Mouse (Mus musculus) frontal cortex, postnatal 14 days (tissue): Measurements from ENCODE around the gene Ren1.

Source experiments
- DNase-seq, 2 experiments: peaks; one replicate each; pipeline ENCODE4 v3.0.0; 2022; ENCODE audit warnings: low spot score in 2 of 2

Gene Ren1

GRCm38 (mm10) chr1:133344357-133344756, 6.0 kb upstream of the Ren1 start:
- DNase-seq: no peak

DNA sequence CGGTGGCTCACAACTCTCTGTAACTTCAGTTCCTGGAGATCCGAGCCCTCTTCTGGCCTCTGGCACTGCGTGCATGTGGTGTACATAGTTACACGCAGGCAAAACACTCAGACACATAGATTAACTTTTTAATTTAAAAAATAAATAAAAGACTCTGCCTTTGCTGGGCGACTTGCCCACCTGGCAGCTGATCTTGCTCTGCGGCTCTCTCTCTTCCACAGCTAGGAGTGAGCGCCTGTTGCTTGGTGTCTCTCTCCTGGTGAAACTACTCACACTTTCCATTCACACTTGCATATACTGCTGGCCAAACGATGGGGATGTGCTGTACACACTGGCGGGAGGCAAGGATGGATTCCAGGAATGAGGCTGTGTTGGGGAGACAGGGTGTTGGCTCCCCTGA, 3.8 kb upstream of the Ren1 start:
- DNase-seq: no peak

- no peak for DNase-seq
Measured at GRCm38 (mm10) chr1:133347226-133347625, 3.1 kb upstream of the Ren1 start.

- DNase-seq: no peak
Measured at GRCm38 (mm10) chr1:133347693-133348520, 2.4 kb upstream of the Ren1 start.

DNA sequence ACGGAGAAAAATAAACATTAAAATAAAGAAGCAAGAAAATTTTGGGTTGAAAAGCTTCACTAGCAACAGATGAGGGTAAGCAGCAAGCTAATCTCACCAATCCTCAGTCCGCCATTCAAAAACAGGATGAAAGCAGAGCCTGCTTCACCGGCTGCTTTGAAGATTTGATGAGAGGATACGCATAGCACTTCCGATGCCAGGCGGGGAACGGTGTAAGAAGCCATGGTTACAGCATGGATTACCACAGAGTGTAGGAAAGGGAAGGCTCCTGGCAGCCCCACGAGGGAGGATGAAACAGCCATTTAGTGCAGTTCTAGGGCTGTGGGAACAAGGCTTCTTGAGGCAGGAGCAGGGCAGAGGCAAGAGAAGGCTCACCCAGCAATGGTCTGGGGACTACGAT, 1.5 kb downstream of the Ren1 start:
- no peak for DNase-seq

DNA sequence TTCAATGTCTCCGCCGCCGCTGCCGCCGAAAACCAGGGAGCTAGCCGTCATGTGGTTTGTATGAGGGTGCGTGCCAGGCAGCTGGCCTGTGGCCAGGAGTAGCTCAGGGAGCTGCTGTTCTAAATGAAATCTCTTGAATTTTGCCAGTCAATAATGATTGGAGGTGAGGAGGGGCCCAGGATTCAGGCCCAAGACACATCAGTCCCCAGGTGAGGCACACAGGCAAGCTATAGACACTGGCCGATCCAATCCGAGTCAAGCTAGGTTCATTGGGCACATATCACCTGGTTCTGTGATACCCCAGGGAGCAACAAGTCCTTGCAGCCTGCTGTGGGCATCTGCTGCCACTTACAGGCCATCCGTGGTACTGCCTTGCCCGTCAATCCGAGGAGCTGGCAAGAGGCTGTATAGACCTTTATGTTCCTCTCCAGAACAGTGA, 3.1 kb downstream of the Ren1 start:
- peak; percentile 68 to 81 for DNase-seq

DNA sequence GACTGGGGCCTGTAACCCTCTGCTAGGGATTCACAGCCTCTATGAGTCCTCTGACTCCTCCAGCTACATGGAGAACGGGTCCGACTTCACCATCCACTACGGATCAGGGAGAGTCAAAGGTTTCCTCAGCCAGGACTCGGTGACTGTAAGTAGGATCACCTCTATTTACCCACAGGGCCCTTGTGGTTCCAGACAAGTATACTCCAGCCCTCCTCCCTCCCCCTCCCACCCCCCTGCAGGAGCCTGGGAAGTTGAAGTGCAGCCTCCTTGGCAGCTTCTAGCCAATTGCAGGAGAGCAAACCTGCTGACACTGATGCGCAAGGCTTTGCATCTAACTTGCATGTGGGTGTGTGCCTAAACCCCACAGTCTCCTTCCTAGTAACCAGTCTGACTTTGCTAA, 5.2 kb downstream of the Ren1 start:
- DNase-seq: no peak

- DNase-seq: no peak
Measured at GRCm38 (mm10) chr1:133355912-133356311, 5.6 kb downstream of the Ren1 start.

DNA sequence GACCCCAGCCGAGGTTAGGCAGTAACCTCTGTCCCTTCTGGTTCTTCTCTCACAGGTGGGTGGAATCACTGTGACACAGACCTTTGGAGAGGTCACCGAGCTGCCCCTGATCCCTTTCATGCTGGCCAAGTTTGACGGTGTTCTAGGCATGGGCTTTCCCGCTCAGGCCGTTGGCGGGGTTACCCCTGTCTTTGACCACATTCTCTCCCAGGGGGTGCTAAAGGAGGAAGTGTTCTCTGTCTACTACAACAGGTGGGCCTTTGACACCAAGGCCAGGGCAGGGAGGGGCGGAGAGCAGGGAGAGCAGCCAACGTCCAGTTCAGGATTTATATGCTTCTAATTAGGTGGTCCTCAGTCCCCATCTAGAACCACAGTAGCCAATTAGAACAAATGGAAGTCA, 6.0 kb downstream of the Ren1 start:
- DNase-seq: no peak

- DNase-seq: no peak
Measured at GRCm38 (mm10) chr1:133361006-133361405, 10.7 kb downstream of the Ren1 start.

DNA sequence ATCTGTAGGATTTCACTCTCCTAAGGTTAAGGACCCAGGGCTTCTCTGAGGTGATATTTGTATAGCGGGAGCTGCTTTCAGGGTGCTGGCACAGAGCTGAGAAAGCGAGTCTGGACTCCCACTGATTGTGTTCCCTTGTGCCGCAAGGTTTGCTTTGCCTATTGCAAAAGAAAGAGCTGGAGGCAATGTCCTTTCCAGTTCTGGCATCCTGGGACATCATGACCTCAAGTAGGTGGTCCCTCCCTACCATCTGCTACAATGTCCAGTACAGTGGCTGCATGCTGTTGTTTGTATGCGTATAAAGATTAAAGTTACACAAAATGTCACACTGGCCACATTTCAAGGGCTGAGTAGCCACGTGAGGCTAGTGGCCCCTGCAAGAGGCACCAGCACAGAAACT, 11.8 kb downstream of the Ren1 start:
- no peak for DNase-seq

- peak; percentile 56 to 58 for DNase-seq
Measured at GRCm38 (mm10) chr1:133363276-133364021, 13.1 kb downstream of the Ren1 start, which contains the start of gene Etnk2. Etnk2 (plus strand) TSS chr1:133363572.

GRCm38 (mm10) chr1:133364022-133364630, 13.8 kb downstream of the Ren1 start:
- no peak for DNase-seq

DNA sequence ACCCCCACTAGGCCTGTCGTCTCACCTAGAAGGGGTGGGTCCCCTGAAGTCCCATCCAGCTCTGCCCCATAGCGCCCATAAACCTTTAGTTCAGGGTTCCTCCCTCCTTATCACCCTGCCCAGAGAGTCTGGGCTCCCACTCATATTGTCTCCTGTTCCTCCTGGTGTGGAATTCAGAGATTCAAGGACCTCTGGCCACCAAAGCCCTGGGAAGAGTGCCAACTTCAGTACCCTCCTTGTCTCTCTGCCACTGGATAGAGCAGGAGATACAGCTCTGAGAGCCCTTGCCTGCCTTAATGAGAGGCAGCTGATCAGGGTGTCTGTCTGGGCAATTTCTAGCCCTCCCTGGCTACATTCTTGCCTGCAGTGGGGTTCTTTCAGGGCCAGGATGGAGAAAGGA, 14.6 kb downstream of the Ren1 start:
- DNase-seq: no peak

GRCm38 (mm10) chr1:133366951-133367605, 16.8 kb downstream of the Ren1 start:
- DNase-seq: no peak

DNA sequence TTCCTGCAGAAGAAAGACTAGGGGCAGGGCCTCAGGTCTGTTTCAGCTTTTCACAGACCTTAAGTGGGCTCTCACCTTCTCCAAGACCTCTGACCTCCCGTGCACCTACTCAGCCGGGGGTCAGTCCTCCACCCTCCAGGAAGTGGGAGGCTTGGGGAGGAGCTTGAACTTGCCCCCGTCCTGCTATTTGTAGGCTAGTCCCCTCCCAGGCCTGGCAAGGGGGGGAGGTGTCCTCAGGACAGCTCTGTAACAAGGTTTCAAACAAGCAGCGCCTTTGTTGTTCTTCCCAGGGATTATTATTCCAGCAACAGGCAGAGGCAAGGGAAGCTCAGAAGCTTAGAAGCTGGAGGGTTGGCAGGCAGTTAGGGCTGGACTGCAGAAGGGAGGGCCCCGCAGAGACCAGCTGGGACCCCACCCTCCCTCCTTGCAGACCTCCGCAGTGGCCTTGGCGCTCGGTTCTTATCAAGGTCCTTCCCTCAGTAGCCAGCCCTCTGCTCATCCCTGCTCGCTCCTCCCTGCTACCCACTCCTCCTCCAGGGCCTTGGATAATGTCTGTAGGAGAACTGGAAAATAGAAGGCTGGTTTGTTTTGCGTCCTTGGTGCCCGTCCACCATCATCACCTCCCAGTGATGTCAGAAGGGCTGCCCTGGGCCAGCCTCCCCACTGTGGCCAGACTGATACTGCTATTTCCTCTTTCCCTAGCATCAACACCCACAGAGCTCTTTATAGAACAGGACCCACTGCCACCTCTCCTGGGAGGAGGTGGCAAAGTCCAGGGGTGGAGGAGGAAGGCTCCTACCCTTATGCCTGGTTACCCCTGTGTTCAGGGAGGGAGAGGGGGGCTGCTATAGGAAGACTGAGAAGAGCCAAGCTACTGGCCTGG, 17.5 kb downstream of the Ren1 start:
- DNase-seq: no peak

DNA sequence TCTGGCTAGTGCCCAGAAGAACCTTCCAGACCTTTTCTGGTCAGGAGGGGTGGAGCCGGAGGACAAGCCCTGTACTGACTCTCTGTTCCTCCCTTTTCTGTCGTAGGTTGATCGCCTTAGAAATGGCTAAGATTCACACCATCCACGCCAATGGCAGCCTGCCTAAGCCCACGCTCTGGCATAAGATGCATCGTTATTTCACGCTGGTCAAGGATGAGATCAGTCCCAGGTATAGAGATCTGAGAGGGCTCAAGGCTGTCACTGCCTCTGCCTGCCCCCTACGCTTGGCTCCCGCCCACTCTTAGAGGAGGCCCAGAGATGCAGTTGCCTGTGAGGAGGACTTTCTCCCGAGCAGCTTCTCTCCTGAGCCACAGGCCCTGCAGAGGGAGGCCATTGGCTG, 18.3 kb downstream of the Ren1 start:
- DNase-seq: no peak

- DNase-seq: no peak
Measured at GRCm38 (mm10) chr1:133370352-133370751, 20.0 kb downstream of the Ren1 start.

GRCm38 (mm10) chr1:133371431-133371830, 21.1 kb downstream of the Ren1 start:
- no peak for DNase-seq

DNA sequence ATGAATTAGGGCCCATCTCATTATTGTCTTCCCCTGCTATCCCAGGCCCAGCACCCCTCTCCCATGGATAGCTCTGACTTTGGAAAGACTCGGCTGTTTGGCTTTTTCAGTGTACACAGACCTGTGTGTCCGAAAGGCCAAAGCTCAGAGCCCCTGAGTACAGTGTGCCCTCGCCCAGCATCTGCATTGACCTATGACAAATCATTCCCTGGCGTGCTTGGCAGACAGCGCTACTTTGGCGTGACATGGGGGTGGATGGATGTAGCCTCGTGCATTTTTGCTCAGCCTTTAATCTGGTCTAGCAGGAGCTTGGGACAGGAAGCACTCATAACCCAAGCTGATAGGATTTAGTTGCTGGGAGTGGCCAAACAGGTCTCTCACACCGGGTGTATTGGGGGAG, 21.8 kb downstream of the Ren1 start:
- no peak for DNase-seq

DNA sequence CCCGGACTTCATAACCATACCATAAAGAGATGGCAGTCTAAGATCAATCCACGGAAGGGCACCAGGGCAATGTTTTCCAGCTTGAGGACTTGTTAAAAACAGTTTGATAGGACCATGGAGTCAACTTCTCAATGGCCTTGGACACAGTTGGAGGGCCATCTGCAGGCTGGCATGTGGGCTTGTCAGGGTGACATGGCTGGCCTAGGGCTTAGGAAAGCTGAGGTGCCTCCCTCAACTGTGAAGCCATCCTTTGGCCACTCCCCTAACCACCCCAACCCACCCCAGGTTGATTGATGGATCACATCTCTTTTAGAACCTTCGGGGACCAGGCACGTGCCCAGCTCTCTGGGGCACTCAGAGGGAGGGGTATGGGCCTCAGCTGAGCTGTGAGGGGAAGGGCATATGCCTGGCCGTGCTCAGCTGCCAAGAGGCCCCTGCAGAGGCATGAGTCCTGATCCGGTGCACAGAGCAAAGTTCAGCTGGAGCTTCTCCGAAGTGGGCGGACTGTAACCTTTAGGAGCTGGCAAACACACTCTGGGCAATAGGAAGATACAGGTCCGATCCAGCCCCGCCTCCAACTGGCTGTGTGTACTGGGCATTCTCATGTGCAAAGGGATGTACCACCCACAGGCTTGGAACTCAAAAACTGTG, 25.5 kb downstream of the Ren1 start:
- DNase-seq: no peak
